Mouse (Mus musculus) kidney, embryonic 14.5 days (tissue): Measurements from ENCODE around the gene Numb. TPM values are rescaled to one million over a fixed set of nuclear protein-coding genes. Genes with fewer than 3 reads are reported as not detected.

Experiments used
- ATAC-seq: fragments of 200-750 bp; cut with Nextera tagmentation; 2 replicates; pipeline ENCODE4 v1.8.0; 2017; ENCODE audit warnings: moderate number of reproducible peaks, mild to moderate bottlenecking, moderate TSS enrichment, moderate library complexity; ENCODE audit not compliant: low FRiP score, low TSS enrichment
- H3K27ac ChIP-seq: fragments of 300-500 bp; sonication (generic); 2 replicates; pipeline ENCODE4 v1.5.1; 2014; ENCODE audit warnings: low read depth, mild to moderate bottlenecking, low read length, moderate library complexity, mixed read lengths
- H3K27me3 ChIP-seq: fragments of 300-500 bp; sonication (generic); 2 replicates; pipeline ENCODE4 v1.6.1; 2014; ENCODE audit warnings: mild to moderate bottlenecking, low read length; ENCODE audit not compliant: control insufficient read depth, insufficient read depth
- H3K36me3 ChIP-seq: fragments of 300-500 bp; sonication (generic); 2 replicates; pipeline ENCODE4 v1.6.1; 2014; ENCODE audit warnings: low read length, mixed read lengths; ENCODE audit not compliant: control insufficient read depth, insufficient read depth
- H3K4me1 ChIP-seq: fragments of 300-500 bp; sonication (generic); 2 replicates; pipeline ENCODE4 v1.6.1; 2014; ENCODE audit warnings: low read length, mixed read lengths; ENCODE audit not compliant: control insufficient read depth, insufficient read depth
- H3K4me2 ChIP-seq: fragments of 300-500 bp; sonication (generic); replicated peaks from 2 replicates; pipeline ENCODE4 v1.6.1; 2014; ENCODE audit warnings: low read depth, mild to moderate bottlenecking, low read length
- H3K4me3 ChIP-seq: fragments of 300-500 bp; sonication (generic); 2 replicates; pipeline ENCODE4 v1.5.1; 2014; ENCODE audit warnings: mild to moderate bottlenecking, low read length
- H3K9ac ChIP-seq: fragments of 300-500 bp; sonication (generic); 2 replicates; pipeline ENCODE4 v1.6.1; 2014; ENCODE audit warnings: low read depth, mild to moderate bottlenecking, low read length, moderate library complexity
- H3K9me3 ChIP-seq: fragments of 300-500 bp; sonication (generic); 2 replicates; pipeline ENCODE4 v1.6.1; 2016; ENCODE audit warnings: low read length; ENCODE audit not compliant: control insufficient read depth
- WGBS: fragments of 180-500 bp; shearing (Covaris S2); extraction: QIAGEN DNeasy Blood & Tissue Kit; methylation state at CpG from one replicate; pipeline ENCODE4 v1.1.7; 2014; 5-methylcytosine and 5-hydroxymethylcytosine counted together
- polyA plus RNA-seq: library from polyadenylated mRNA; unstranded; fragments of >200 nt; fragmentation: Nextera tagmentation; extraction: Ambion mirVana; gene quantifications from 2 replicates; pipeline ENCODE4 v1.2.1, GENCODE M21; 2014

The Numb gene
- polyA plus RNA-seq, 1 experiment from 2014 or later = 34.1 TPM

- 81% methylated on average over 2 of the region's 2 CpGs for WGBS
- no peak for ATAC-seq
- no peaks in the 10 kb centered on the region for H3K27me3 ChIP-seq
- H3K4me2 ChIP-seq = no peak overlapping the region
- H3K4me3 ChIP-seq = no peak overlapping the region
- no peaks in the 10 kb centered on the region for H3K36me3 ChIP-seq
- peaks cover 26% of the 10 kb centered on the region for H3K4me1 ChIP-seq
- no peak overlapping the region for H3K9ac ChIP-seq
- H3K27ac ChIP-seq = no peak overlapping the region
- no peaks in the 10 kb centered on the region for H3K9me3 ChIP-seq
Observed at GRCm38 (mm10) chr12:83760201-83760600, 161.5 kb downstream of the Numb start.

GRCm38 (mm10) chr12:83758735-83759134 lies 163.0 kb downstream of the Numb start:
- Histone ChIP-seq H3K9me3 (no peaks in the 10 kb centered on the region), H3K4me1 (peaks cover 18% of the 10 kb centered on the region), H3K9ac (no peak overlapping the region), H3K4me3 (no peak overlapping the region), H3K27me3 (no peaks in the 10 kb centered on the region), H3K36me3 (no peaks in the 10 kb centered on the region), H3K4me2 (no peak overlapping the region), H3K27ac (no peak overlapping the region)
- 78% methylated on average over 10 of the region's 10 CpGs for WGBS
- ATAC-seq = no peak

GRCm38 (mm10) chr12:83752495-83752894 lies 169.2 kb downstream of the Numb start:
- no peaks in the 10 kb centered on the region for H3K9me3 ChIP-seq
- H3K27me3 ChIP-seq = no peaks in the 10 kb centered on the region
- no peak overlapping the region for H3K27ac ChIP-seq
- no peak overlapping the region for H3K9ac ChIP-seq
- WGBS = 30% methylated on average over 2 of the region's 2 CpGs
- H3K4me2 ChIP-seq = no peak overlapping the region
- ATAC-seq = 0 out of 2 replicates have a peak, but pooled peaks have one; percentile 12
- H3K4me3 ChIP-seq = no peak overlapping the region
- H3K4me1 ChIP-seq = no peaks in the 10 kb centered on the region
- H3K36me3 ChIP-seq = no peaks in the 10 kb centered on the region

DNA sequence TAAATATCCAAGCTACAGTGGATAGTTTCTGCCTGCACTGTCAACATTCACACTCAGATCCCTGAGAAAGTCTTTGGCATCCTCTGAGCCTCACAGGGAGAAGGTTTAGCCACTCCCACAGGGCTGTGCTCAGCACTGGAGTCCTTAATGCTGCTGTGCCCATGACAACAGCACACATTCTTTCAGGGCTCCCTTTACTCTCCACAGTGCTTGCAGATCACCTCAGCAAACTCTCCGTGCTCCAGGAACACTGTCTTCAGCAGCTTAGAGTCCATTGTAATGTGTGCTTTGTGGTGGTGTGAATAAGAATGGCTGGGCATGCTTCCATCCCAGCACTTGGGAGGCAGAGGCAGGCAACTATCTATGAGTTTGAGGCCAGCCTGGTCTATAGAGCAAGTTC lies 172.5 kb downstream of the Numb start:
- no peak overlapping the region for H3K9ac ChIP-seq
- H3K4me2 ChIP-seq = no peak overlapping the region
- H3K36me3 ChIP-seq = no peaks in the 10 kb centered on the region
- H3K4me3 ChIP-seq = no peak overlapping the region
- 70% methylated on average over 1 of the region's 1 CpGs for WGBS
- H3K9me3 ChIP-seq = no peaks in the 10 kb centered on the region
- H3K4me1 ChIP-seq = no peaks in the 10 kb centered on the region
- no peaks in the 10 kb centered on the region for H3K27me3 ChIP-seq
- no peak overlapping the region for H3K27ac ChIP-seq
- no peak for ATAC-seq

Other genes with a start within 250 kb of the Numb start
- gene Psen1, start 233.8 kb downstream of the Numb start, polyA plus RNA-seq = 43.2 and 72.9 TPM in 2 replicates
- 0.31 and 0.53 TPM in 2 replicates for gene Papln, start 158.3 kb downstream of the Numb start, polyA plus RNA-seq
- gene Riox1, start 28.7 kb upstream of the Numb start, polyA plus RNA-seq = 14.1 and 16.2 TPM in 2 replicates
- gene Heatr4, start 62.9 kb upstream of the Numb start, polyA plus RNA-seq = not detected in 2 replicates
- gene Acot2, start 65.9 kb upstream of the Numb start, polyA plus RNA-seq = 32.7 and 37.5 TPM in 2 replicates
- gene Acot1, start 87.6 kb upstream of the Numb start, polyA plus RNA-seq = 48.9 and 55.2 TPM in 2 replicates
- gene Acot4, start 116.4 kb upstream of the Numb start, polyA plus RNA-seq = 1.3 and 3.4 TPM in 2 replicates
- not detected in 2 replicates for gene Gm49366, start 117.0 kb upstream of the Numb start, polyA plus RNA-seq
- 0.55 and 0.79 TPM in 2 replicates for gene Acot3, start 130.2 kb upstream of the Numb start, polyA plus RNA-seq
- not detected in 2 replicates for gene Acot5, start 147.4 kb upstream of the Numb start, polyA plus RNA-seq
- gene Acot6, start 178.7 kb upstream of the Numb start, polyA plus RNA-seq = 1.7 and 2.0 TPM in 2 replicates
- gene Dnal1, start 192.4 kb upstream of the Numb start, polyA plus RNA-seq = 5.1 and 5.5 TPM in 2 replicates
- 0.24 and 0.51 TPM in 2 replicates for gene Pnma1, start 226.6 kb upstream of the Numb start, polyA plus RNA-seq